Comparison of ENCODE assay signal across 7 mouse cellular contexts in genomic region chr1:127869276-127869675, GRCm38 (mm10). TPM values are rescaled to one million over a fixed set of nuclear protein-coding genes. Genes with fewer than 3 reads are reported as not detected.
A peak's percentile ranks its signal among the peaks of the same experiment; 100 is the strongest.
DNase-seq lines count a peak whose midpoint lies in the region; ATAC-seq and TF ChIP-seq lines count a peak whose summit lies in the region.

No protein-coding gene starts in this region.

- peak overlapping the region; percentile 74 for H3K4me3 ChIP-seq in lung, adult 2 months (replicated peaks; ENCODE audit: extremely low read depth, low read depth, low read length)
- H3K4me3 ChIP-seq in embryonic facial prominence, embryonic 11.5 days (ENCODE audit: low read depth, low read length): peak overlapping the region; percentile 71
- peak overlapping the region; percentile 79 for H3K4me3 ChIP-seq in intestine, embryonic 16.5 days (ENCODE audit: low read length)
- H3K4me3 ChIP-seq in neural tube, embryonic 14.5 days (ENCODE audit: low read depth, low read length): peak overlapping the region; percentile 68

- no peaks in the 10 kb centered on the region for H3K9me3 ChIP-seq in embryonic facial prominence, embryonic 11.5 days (replicated peaks; ENCODE audit: control insufficient read depth, low read length)
- H3K9me3 ChIP-seq in intestine, embryonic 16.5 days (ENCODE audit: control insufficient read depth, low read length): no peaks in the 10 kb centered on the region
- H3K9me3 ChIP-seq in neural tube, embryonic 14.5 days (ENCODE audit: control insufficient read depth, low read length): no peaks in the 10 kb centered on the region

- peak overlapping the region; percentile 50 for H3K4me2 ChIP-seq in embryonic facial prominence, embryonic 11.5 days (ENCODE audit: low read depth, low read length)
- H3K4me2 ChIP-seq in intestine, embryonic 16.5 days (ENCODE audit: low read depth, low read length): peak overlapping the region; percentile 63
- peak overlapping the region; percentile 68 for H3K4me2 ChIP-seq in neural tube, embryonic 14.5 days (ENCODE audit: low read depth, low read length)

- H3K9ac ChIP-seq in embryonic facial prominence, embryonic 11.5 days (replicated peaks; ENCODE audit: low read length): peak overlapping the region; percentile 65
- H3K9ac ChIP-seq in intestine, embryonic 16.5 days (ENCODE audit: low read depth, low read length): peak overlapping the region; percentile 83
- H3K9ac ChIP-seq in neural tube, embryonic 14.5 days (replicated peaks; ENCODE audit: low read depth, low read length): peak overlapping the region; percentile 76

- TF ChIP-seq CTCF in lung, adult 2 months (IDR thresholded peaks at IDR 0.05; ENCODE audit: insufficient read depth, low read length): no peak

- 8% methylated on average over 8 of the region's 8 CpGs for WGBS in lung, adult 2 months
- 50% methylated on average over 8 of the region's 8 CpGs for WGBS in embryonic facial prominence, embryonic 11.5 days
- 20% methylated on average over 8 of the region's 8 CpGs for WGBS in intestine, embryonic 16.5 days
- 53% methylated on average over 8 of the region's 8 CpGs for WGBS in neural tube, embryonic 14.5 days

- H3K4me1 ChIP-seq in lung, adult 2 months (ENCODE audit: control insufficient read depth, insufficient read depth, low read length): peaks cover 2% of the 10 kb centered on the region; the same call in 1 of the 2 replicates
- no peaks in the 10 kb centered on the region for H3K4me1 ChIP-seq in embryonic facial prominence, embryonic 11.5 days (ENCODE audit: control insufficient read depth, insufficient read depth, low read length)
- H3K4me1 ChIP-seq in intestine, embryonic 16.5 days (ENCODE audit: control insufficient read depth, insufficient read depth, low read length): 0 out of 2 replicates have a peak, but pooled peaks cover 5% of the 10 kb centered on the region
- peaks cover 5% of the 10 kb centered on the region; the same call in 1 of the 2 replicates for H3K4me1 ChIP-seq in neural tube, embryonic 14.5 days (ENCODE audit: control insufficient read depth, insufficient read depth, low read length)

- ATAC-seq in embryonic facial prominence, embryonic 11.5 days (replicated peaks; ENCODE audit: insufficient number of reproducible peaks, low FRiP score, low TSS enrichment, low read depth): no peak
- ATAC-seq in intestine, embryonic 16.5 days: no peak
- ATAC-seq in neural tube, embryonic 14.5 days (ENCODE audit: low read depth): no peak; the same call in 1 of the 2 replicates
- ATAC-seq in inflammation-experienced regulatory T-cells, adult 6 months: no peak

- TF ChIP-seq POLR2A in lung, adult 2 months (IDR thresholded peaks at IDR 0.05; ENCODE audit: borderline replicate concordance, extremely low read depth, low read depth, low read length): no peak

- no peak for DNase-seq in lung, adult 2 months
- no peak for DNase-seq in lung, postnatal 4 days
- DNase-seq in embryonic facial prominence, embryonic 11.5 days (ENCODE audit: low spot score): no peak
- DNase-seq in urinary bladder, postnatal 10 days (ENCODE audit: low spot score): no peak

- no peaks in the 10 kb centered on the region for H3K27me3 ChIP-seq in embryonic facial prominence, embryonic 11.5 days (ENCODE audit: control insufficient read depth, insufficient read depth, low read length)
- no peaks in the 10 kb centered on the region for H3K27me3 ChIP-seq in intestine, embryonic 16.5 days (replicated peaks; ENCODE audit: control insufficient read depth, insufficient read depth, low read length)
- H3K27me3 ChIP-seq in neural tube, embryonic 14.5 days (ENCODE audit: control insufficient read depth, insufficient read depth, low read length): no peaks in the 10 kb centered on the region

- no peak overlapping the region for H3K27ac ChIP-seq in embryonic facial prominence, embryonic 11.5 days (replicated peaks; ENCODE audit: low read depth, low read length)
- H3K27ac ChIP-seq in intestine, embryonic 16.5 days (ENCODE audit: low read length): peak overlapping the region; percentile 89
- peak overlapping the region; percentile 81; the same call in 1 of the 2 replicates for H3K27ac ChIP-seq in neural tube, embryonic 14.5 days (ENCODE audit: low read depth, low read length)

- no peaks in the 10 kb centered on the region for H3K36me3 ChIP-seq in embryonic facial prominence, embryonic 11.5 days (replicated peaks; ENCODE audit: control insufficient read depth, insufficient read depth, low read depth, low read length)
- no peaks in the 10 kb centered on the region for H3K36me3 ChIP-seq in intestine, embryonic 16.5 days (ENCODE audit: control insufficient read depth, insufficient read depth, low read length)
- H3K36me3 ChIP-seq in neural tube, embryonic 14.5 days (ENCODE audit: control insufficient read depth, insufficient read depth, low read length): 0 out of 2 replicates have a peak, but pooled peaks cover 5% of the 10 kb centered on the region

RNA-seq across cellular contexts. Expression of gene Rab3gap1, which starts 0.7 kb away (rescaled TPM):
- 20.4 and 22.2 TPM in 2 replicates for polyA plus RNA-seq in lung, adult 2 months (2012; rRNA removed)
- polyA plus RNA-seq in embryonic facial prominence, embryonic 11.5 days (2014; fragmentation: Nextera tagmentation; extraction: Ambion mirVana): 16.4 and 17.2 TPM in 2 replicates
- polyA plus RNA-seq in intestine, embryonic 16.5 days (2015; fragmentation: Nextera tagmentation; extraction: Ambion mirVana): 19.9 and 20.3 TPM in 2 replicates
- 23.3 and 28.5 TPM in 2 replicates for polyA plus RNA-seq in neural tube, embryonic 14.5 days (2014; fragmentation: Nextera tagmentation; extraction: Ambion mirVana)
- polyA plus RNA-seq in inflammation-experienced regulatory T-cells, adult 6 months (2017; shearing (Covaris generic)): 10 to 100 TPM; 48.3 to 83.3 (median 61.6) TPM

RNA-seq across cellular contexts. Expression of gene Map3k19, which starts 14.4 kb away (rescaled TPM):
- 1.7 and 2.7 TPM in 2 replicates for polyA plus RNA-seq in lung, adult 2 months (2012; rRNA removed)
- not detected in 2 replicates for polyA plus RNA-seq in embryonic facial prominence, embryonic 11.5 days (2014; fragmentation: Nextera tagmentation; extraction: Ambion mirVana)
- not detected in 2 replicates for polyA plus RNA-seq in intestine, embryonic 16.5 days (2015; fragmentation: Nextera tagmentation; extraction: Ambion mirVana)
- 0.57 and 0.88 TPM in 2 replicates for polyA plus RNA-seq in neural tube, embryonic 14.5 days (2014; fragmentation: Nextera tagmentation; extraction: Ambion mirVana)
- polyA plus RNA-seq in inflammation-experienced regulatory T-cells, adult 6 months (2017; shearing (Covaris generic)): 1 to 10 TPM in 1 of 3 experiments, under 1 TPM in 1, not detected in 1; 0.32 to 1.2 TPM
